Mouse (Mus musculus) adipose tissue, adult 10 weeks (tissue): ENCODE data around the gene Snrpg. TPM values are rescaled to one million over a fixed set of nuclear protein-coding genes. Genes with fewer than 3 reads are reported as not detected.

ENCODE experiments used
- polyA plus RNA-seq: library from polyadenylated mRNA; stranded (reverse); fragments of 350-450 nt; fragmentation: Illumina TruSeq; extraction: RNeasy Lipid Tissue Mini Kit (QIAGEN cat#74804); gene quantifications from one replicate; pipeline ENCODE4 v1.2.3, GENCODE M21; 2014; ENCODE audit warnings: low read depth, low replicate concordance

Snrpg gene
- polyA plus RNA-seq: 96.0 TPM

GRCm38 (mm10) chr6:86370764-86371339 lies at the start of gene Snrpg:
Gene Snrpg, plus strand, starts transcription at chr6:86371304.

GRCm38 (mm10) chr6:86365371-86366124 lies 5.6 kb upstream of the Snrpg start, which contains the start of gene Fam136a:
Gene Fam136a, plus strand, starts transcription at chr6:86365646.

GRCm38 (mm10) chr6:86396581-86397256 lies 25.6 kb downstream of the Snrpg start, which contains the start of gene Pcyox1:
Gene Pcyox1, minus strand, starts transcription at chr6:86397154.

GRCm38 (mm10) chr6:86404100-86404861 lies 33.2 kb downstream of the Snrpg start, which contains the start of gene Tia1:
Gene Tia1, plus strand, starts transcription at chr6:86404219.

GRCm38 (mm10) chr6:86426358-86426757 lies 55.3 kb downstream of the Snrpg start, which contains the start of gene Gm44790:
Gene Gm44790, plus strand, starts transcription at chr6:86426658.

Other genes starting within 250 kb of the Snrpg start
- 5.6 TPM for gene Tgfa, start 176.1 kb upstream of the Snrpg start, polyA plus RNA-seq
- gene Fam136a, start 5.7 kb upstream of the Snrpg start, polyA plus RNA-seq: 34.9 TPM
- gene Pcyox1, start 25.9 kb downstream of the Snrpg start, polyA plus RNA-seq: 91.8 TPM
- 40.1 TPM for gene Tia1, start 32.9 kb downstream of the Snrpg start, polyA plus RNA-seq
- gene Gm44790, start 55.4 kb downstream of the Snrpg start, polyA plus RNA-seq: not detected
- gene C87436, start 67.1 kb downstream of the Snrpg start, polyA plus RNA-seq: 18.0 TPM
- gene Pcbp1, start 155.0 kb downstream of the Snrpg start, polyA plus RNA-seq: 150 TPM